Mouse (Mus musculus): Measurements from ENCODE around the gene Creb5. TPM values are rescaled to one million over a fixed set of nuclear protein-coding genes. Genes with fewer than 3 reads are reported as not detected.

Creb5 gene
- polyA plus RNA-seq, 2 experiments from 2014 or later: not detected

GRCm38 (mm10) chr6:53594316-53594715 is 307.2 kb downstream of the Creb5 start:
- no peak for ATAC-seq

- no peak for ATAC-seq
Measured at GRCm38 (mm10) chr6:53596402-53596801, 309.3 kb downstream of the Creb5 start.

GRCm38 (mm10) chr6:53603041-53603440 is 316.0 kb downstream of the Creb5 start:
- ATAC-seq: no peak

- no peak for ATAC-seq
Measured at GRCm38 (mm10) chr6:53603695-53604094, 316.6 kb downstream of the Creb5 start.

GRCm38 (mm10) chr6:53604386-53604785 is 317.3 kb downstream of the Creb5 start:
- no peak for ATAC-seq

GRCm38 (mm10) chr6:53605184-53605583 is 318.1 kb downstream of the Creb5 start:
- no peak for ATAC-seq

- ATAC-seq: no peak
Measured at GRCm38 (mm10) chr6:53611451-53611945, 324.4 kb downstream of the Creb5 start.

GRCm38 (mm10) chr6:53612681-53613080 is 325.6 kb downstream of the Creb5 start:
- ATAC-seq: no peak

- ATAC-seq: no peak
Measured at GRCm38 (mm10) chr6:53615440-53616211, 328.6 kb downstream of the Creb5 start.

GRCm38 (mm10) chr6:53618164-53618563 is 331.1 kb downstream of the Creb5 start:
- ATAC-seq: no peak

- no peak for ATAC-seq
Measured at GRCm38 (mm10) chr6:53619676-53620075, 332.6 kb downstream of the Creb5 start.

- ATAC-seq: no peak
Measured at GRCm38 (mm10) chr6:53621295-53621694, 334.2 kb downstream of the Creb5 start.

GRCm38 (mm10) chr6:53624455-53625276 is 337.6 kb downstream of the Creb5 start:
- ATAC-seq: no peak

GRCm38 (mm10) chr6:53626044-53626443 is 339.0 kb downstream of the Creb5 start:
- no peak for ATAC-seq

GRCm38 (mm10) chr6:53628714-53629113 is 341.6 kb downstream of the Creb5 start:
- ATAC-seq: no peak

GRCm38 (mm10) chr6:53635453-53635852 is 348.4 kb downstream of the Creb5 start:
- ATAC-seq: no peak

GRCm38 (mm10) chr6:53637356-53638351 is 350.6 kb downstream of the Creb5 start:
- no peak for ATAC-seq

GRCm38 (mm10) chr6:53641633-53642605 is 354.8 kb downstream of the Creb5 start:
- ATAC-seq: no peak

GRCm38 (mm10) chr6:53642826-53643356 is 355.8 kb downstream of the Creb5 start:
- ATAC-seq: no peak

- no peak for ATAC-seq
Measured at GRCm38 (mm10) chr6:53643481-53643880, 356.4 kb downstream of the Creb5 start.

- ATAC-seq: no peak
Measured at GRCm38 (mm10) chr6:53644056-53644455, 357.0 kb downstream of the Creb5 start.
